In the genomic region with DNA sequence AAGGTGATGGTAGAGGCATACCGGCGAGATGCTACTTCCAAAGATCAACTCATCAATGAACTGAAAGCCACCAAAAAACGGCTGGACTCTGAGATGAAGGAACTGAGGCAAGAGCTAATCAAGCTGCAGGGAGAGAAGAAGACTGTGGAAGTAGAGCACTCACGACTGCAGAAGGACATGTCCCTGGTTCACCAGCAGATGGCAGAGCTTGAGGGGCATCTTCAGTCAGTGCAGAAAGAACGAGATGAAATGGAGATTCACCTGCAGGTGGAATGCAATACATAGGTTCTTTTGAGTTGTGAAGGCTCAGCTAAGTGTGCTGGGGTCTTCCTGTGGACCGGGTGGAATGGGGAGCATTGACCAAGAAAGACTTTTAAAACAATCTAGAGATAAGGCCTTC, we compare ENCODE assay signal across 9 mouse cellular contexts. TPM values are rescaled to one million over a fixed set of nuclear protein-coding genes. Genes with fewer than 3 reads are reported as not detected.
DNase-seq lines count a peak whose midpoint lies in the region; ATAC-seq and TF ChIP-seq lines count a peak whose summit lies in the region.
"Had no signal": no experiment of that assay in that cellular context is flagged by ENCODE, and none has a peak within 500 bp of the region (broad histone marks: within the 10 kb centered on the region; RNA-seq: fewer than 3 reads in every experiment).

No protein-coding gene starts in this region.

- no peak overlapping the region for H3K27ac ChIP-seq in kidney, postnatal 0 days
- H3K27ac ChIP-seq in kidney, embryonic 16.5 days (ENCODE audit: low read length), result no peak overlapping the region
- H3K27ac ChIP-seq in MEL (ENCODE audit: control insufficient read depth, low read depth, low read length), result no peak overlapping the region
- H3K27ac ChIP-seq: neural tube, embryonic 15.5 days had no signal

- WGBS in kidney, postnatal 0 days, result 83% methylated on average over 6 of the region's 6 CpGs
- WGBS in kidney, embryonic 16.5 days, result 80% methylated on average over 6 of the region's 6 CpGs

- no peak for ATAC-seq in kidney, postnatal 0 days (replicated peaks; ENCODE audit: low FRiP score, low read depth)
- no peak for ATAC-seq in kidney, embryonic 16.5 days (ENCODE audit: low FRiP score, low TSS enrichment)
- ATAC-seq in megakaryocyte progenitor cell, adult 5-6 weeks (replicated peaks; ENCODE audit: poor library complexity), result peak; percentile 82

- H3K27me3 ChIP-seq in kidney, postnatal 0 days (ENCODE audit: insufficient read depth, low read length), result no peaks in the 10 kb centered on the region
- no peaks in the 10 kb centered on the region for H3K27me3 ChIP-seq in kidney, embryonic 16.5 days (ENCODE audit: insufficient read depth, low read length)
- H3K27me3 ChIP-seq in MEL (ENCODE audit: control insufficient read depth in 1 of 2, insufficient read depth in 2 of 2, low read length in 2 of 2), result no peaks in the 10 kb centered on the region
- H3K27me3 ChIP-seq: neural tube, embryonic 15.5 days had no signal

- TF ChIP-seq EP300 in MEL (IDR thresholded peaks at IDR 0.05; ENCODE audit: low read depth in 1 of 2, low read length in 2 of 2), result no peak

- TF ChIP-seq CTCF in kidney, postnatal 0 days (IDR thresholded peaks at IDR 0.05; ENCODE audit: low read depth), result peak; percentile 52
- peak; percentile 57 to 64 (median 58) for TF ChIP-seq CTCF in MEL (IDR thresholded peaks at IDR 0.05 in 2 of 3, conservative IDR thresholded peaks at IDR 0.05 in 1 of 3; ENCODE audit: control insufficient read depth in 1 of 3, insufficient read depth in 1 of 3, low read depth in 2 of 3, low read length in 3 of 3, poor library complexity in 1 of 3, severe bottlenecking in 1 of 3)

- H3K9me3 ChIP-seq in kidney, postnatal 0 days (replicated peaks; ENCODE audit: low read length), result no peaks in the 10 kb centered on the region
- no peaks in the 10 kb centered on the region for H3K9me3 ChIP-seq in kidney, embryonic 16.5 days (ENCODE audit: low read length)
- H3K9me3 ChIP-seq in MEL (replicated peaks; ENCODE audit: insufficient read depth, low read length), result no peaks in the 10 kb centered on the region
- H3K9me3 ChIP-seq: neural tube, embryonic 15.5 days had no signal

- H3K4me1 ChIP-seq in kidney, postnatal 0 days (replicated peaks; ENCODE audit: insufficient read depth, low read length), result no peaks in the 10 kb centered on the region
- H3K4me1 ChIP-seq in kidney, embryonic 16.5 days (ENCODE audit: insufficient read depth, low read length), result no peaks in the 10 kb centered on the region
- no peaks in the 10 kb centered on the region for H3K4me1 ChIP-seq in MEL (ENCODE audit: control insufficient read depth in 1 of 2, insufficient read depth in 2 of 2, low read length in 2 of 2)
- H3K4me1 ChIP-seq: neural tube, embryonic 15.5 days had no signal

- no peak overlapping the region for H3K4me2 ChIP-seq in kidney, postnatal 0 days (ENCODE audit: low read length)
- H3K4me2 ChIP-seq in kidney, embryonic 16.5 days (replicated peaks; ENCODE audit: low read depth, low read length), result no peak overlapping the region
- H3K4me2 ChIP-seq: neural tube, embryonic 15.5 days had no signal

- H3K79me2 ChIP-seq in MEL (ENCODE audit: control insufficient read depth, insufficient read depth, low read length, poor library complexity), result no peaks in the 10 kb centered on the region

- DNase-seq in kidney, postnatal 0 days (ENCODE audit: low spot score), result no peak
- DNase-seq in B cell, adult 2 months, result peak; percentile 24 to 31
- peak; percentile 50 for DNase-seq in MEL (ENCODE audit: low read depth, low spot score)
- DNase-seq in ovary, postnatal 36 days (ENCODE audit: low spot score), result no peak
- no peak for DNase-seq in right cerebral cortex, postnatal 4 days
- DNase-seq: lung, postnatal 36 days had no signal

- no peak overlapping the region for H3K4me3 ChIP-seq in kidney, postnatal 0 days (replicated peaks; ENCODE audit: low read depth, low read length)
- no peak overlapping the region for H3K4me3 ChIP-seq in kidney, embryonic 16.5 days (ENCODE audit: low read length)
- no peak overlapping the region for H3K4me3 ChIP-seq in MEL (ENCODE audit: control insufficient read depth in 1 of 2, insufficient read depth in 1 of 2, low read depth in 2 of 2, low read length in 2 of 2)
- H3K4me3 ChIP-seq: neural tube, embryonic 15.5 days had no signal

- peaks cover 67% of the 10 kb centered on the region for H3K36me3 ChIP-seq in kidney, postnatal 0 days (ENCODE audit: insufficient read depth, low read length)
- peaks cover 78% of the 10 kb centered on the region for H3K36me3 ChIP-seq in kidney, embryonic 16.5 days (ENCODE audit: insufficient read depth, low read length)
- peaks cover 0 to 7% of the 10 kb centered on the region in 2 experiments; a peak in 2 of 4 replicates for H3K36me3 ChIP-seq in MEL (ENCODE audit: control insufficient read depth in 1 of 2, insufficient read depth in 2 of 2, low read length in 2 of 2)

- TF ChIP-seq RAD21 in MEL (IDR thresholded peaks at IDR 0.05; ENCODE audit: low read depth, low read length), result peak; percentile 19

- no peak overlapping the region for H3K9ac ChIP-seq in kidney, postnatal 0 days (ENCODE audit: low read depth, low read length)
- H3K9ac ChIP-seq in kidney, embryonic 16.5 days (replicated peaks; ENCODE audit: low read length), result no peak overlapping the region
- H3K9ac ChIP-seq in MEL (ENCODE audit: control insufficient read depth, low read depth, low read length, poor library complexity, severe bottlenecking), result no peak overlapping the region
- H3K9ac ChIP-seq: neural tube, embryonic 15.5 days had no signal

- no peak for TF ChIP-seq POLR2A in MEL (IDR thresholded peaks at IDR 0.05; ENCODE audit: control insufficient read depth in 1 of 2, insufficient read depth in 1 of 2, low read depth in 1 of 2, low read length in 2 of 2, poor library complexity in 1 of 2)

TF ChIP-seq in MEL, 35 proteins besides CTCF, POLR2A, EP300 and RAD21:
- TF ChIP-seq SMC3 (IDR thresholded peaks at IDR 0.05; ENCODE audit: low read depth, low read length) (peak; percentile 61), TAL1 (IDR thresholded peaks at IDR 0.05; ENCODE audit: low read length) (no peak), TCF12 (IDR thresholded peaks at IDR 0.05; ENCODE audit: low read depth, low read length) (no peak)

RNA-seq across cellular contexts. Expression of a gene that starts 26.0 kb away (rescaled TPM):
- 23.3 and 24.2 TPM in 2 replicates for polyA plus RNA-seq in kidney, postnatal 0 days (2015; fragmentation: Nextera tagmentation; extraction: Ambion mirVana)
- 24.3 and 25.5 TPM in 2 replicates for polyA plus RNA-seq in kidney, embryonic 16.5 days (2015; fragmentation: Nextera tagmentation; extraction: Ambion mirVana)
- 31.7 and 37.9 TPM in 2 replicates for total RNA-seq in MEL (2012; rRNA removed)
- polyA plus RNA-seq in MEL (2012; ENCODE audit: insufficient read depth in 1 of 2, insufficient read length in 2 of 2, low read depth in 1 of 2, low replicate concordance in 2 of 2, missing spikeins in 1 of 2), result 100 to 1,000 TPM in 1 of 2 experiments, 10 to 100 TPM in 1; 29.5 to 270 TPM
- total RNA-seq in megakaryocyte progenitor cell, adult 5-6 weeks (2015), result 40.9 and 44.1 TPM in 2 replicates
- total RNA-seq in megakaryocyte progenitor cell, adult 5-6 weeks (2017), result 52.5 and 52.6 TPM in 2 replicates

RNA-seq across cellular contexts. Expression of a gene that starts 28.3 kb away (rescaled TPM):
- 9.8 and 11.1 TPM in 2 replicates for polyA plus RNA-seq in kidney, postnatal 0 days (2015; fragmentation: Nextera tagmentation; extraction: Ambion mirVana)
- polyA plus RNA-seq in kidney, embryonic 16.5 days (2015; fragmentation: Nextera tagmentation; extraction: Ambion mirVana), result 19.2 and 19.6 TPM in 2 replicates
- 16.3 and 17.4 TPM in 2 replicates for total RNA-seq in MEL (2012; rRNA removed)
- 10 to 100 TPM; 21.7 to 80.3 TPM for polyA plus RNA-seq in MEL (2012; ENCODE audit: insufficient read depth in 1 of 2, insufficient read length in 2 of 2, low read depth in 1 of 2, low replicate concordance in 2 of 2, missing spikeins in 1 of 2)
- total RNA-seq in megakaryocyte progenitor cell, adult 5-6 weeks (2015), result 11.9 and 13.7 TPM in 2 replicates
- 21.4 and 22.6 TPM in 2 replicates for total RNA-seq in megakaryocyte progenitor cell, adult 5-6 weeks (2017)

Comparison
In these comparisons a context has a peak if more than half of its experiments do, and no peak if none do; other contexts are left out.
1. DNase-seq: peak in B cell, adult 2 months (2 of 2) and MEL (single experiment); none in kidney, postnatal 0 days (single experiment), ovary, postnatal 36 days (single experiment) and right cerebral cortex, postnatal 4 days (single experiment).